Mouse (Mus musculus) liver, postnatal 0 days (tissue): ENCODE measurements around the gene Tecpr2. TPM values are rescaled to one million over a fixed set of nuclear protein-coding genes. Genes with fewer than 3 reads are reported as not detected.

Experiments used
- ATAC-seq: fragments of 200-750 bp; cut with Nextera tagmentation; 2 replicates; pipeline ENCODE4 v1.8.0; 2017; ENCODE audit warnings: mild to moderate bottlenecking, moderate library complexity
- DNase-seq: peaks from one replicate; pipeline ENCODE4 v3.0.0-alpha.2; 2016
- H3K27ac ChIP-seq: fragments of 300-500 bp; sonication (generic); 2 replicates; pipeline ENCODE4 v1.5.1; 2014; ENCODE audit warnings: antibody characterized with exemption, moderate library complexity, mild to moderate bottlenecking, low read depth
- H3K27me3 ChIP-seq: fragments of 300-500 bp; sonication (generic); 2 replicates; pipeline ENCODE4 v1.6.1; 2014; ENCODE audit warnings: low read length, control low read depth, mixed read lengths; ENCODE audit not compliant: insufficient read depth
- H3K36me3 ChIP-seq: fragments of 300-500 bp; sonication (generic); replicated peaks from 2 replicates; pipeline ENCODE4 v1.6.1; 2014; ENCODE audit warnings: mild to moderate bottlenecking, control low read depth, low read length, moderate library complexity, mixed read lengths; ENCODE audit not compliant: insufficient read depth
- H3K4me1 ChIP-seq: fragments of 300-500 bp; sonication (generic); 2 replicates; pipeline ENCODE4 v1.6.1; 2014; ENCODE audit warnings: antibody characterized with exemption, mild to moderate bottlenecking, control low read depth; ENCODE audit not compliant: insufficient read depth
- H3K4me2 ChIP-seq: fragments of 300-500 bp; sonication (generic); 2 replicates; pipeline ENCODE4 v1.6.1; 2014; ENCODE audit warnings: low read depth, mild to moderate bottlenecking, low read length, moderate library complexity, mixed read lengths
- H3K4me3 ChIP-seq: fragments of 300-500 bp; sonication (generic); 2 replicates; pipeline ENCODE4 v1.5.1; 2014; ENCODE audit warnings: low read depth, low read length
- H3K9ac ChIP-seq: fragments of 300-500 bp; sonication (generic); replicated peaks from 2 replicates; pipeline ENCODE4 v1.6.1; 2014; ENCODE audit warnings: mild to moderate bottlenecking, moderate library complexity
- H3K9me3 ChIP-seq: fragments of 300-500 bp; sonication (generic); 2 replicates; pipeline ENCODE4 v1.6.1; 2016; ENCODE audit warnings: mild to moderate bottlenecking, control low read depth, low read length, mixed read lengths
- CTCF ChIP-seq: sonication (generic); IDR thresholded peaks from 2 replicates; pipeline ENCODE4 v1.5.1; 2016; ENCODE audit warnings: antibody characterized with exemption, low read depth
- EP300 ChIP-seq: IDR thresholded peaks from 2 replicates; pipeline ENCODE4 v1.6.1; 2016; ENCODE audit warnings: antibody characterized with exemption, low read depth, mild to moderate bottlenecking
- WGBS: fragments of 180-500 bp; shearing (Covaris S2); extraction: QIAGEN DNeasy Blood & Tissue Kit; methylation state at CpG from one replicate; pipeline ENCODE4 v1.1.7; 2014; ENCODE audit not compliant: insufficient replicate concordance; 5-methylcytosine and 5-hydroxymethylcytosine counted together
- polyA plus RNA-seq: library from polyadenylated mRNA; unstranded; fragments of >200 nt; fragmentation: Nextera tagmentation; extraction: Ambion mirVana; gene quantifications from 2 replicates; pipeline ENCODE4 v1.2.1, GENCODE M21; 2015

Gene Tecpr2
- polyA plus RNA-seq, 1 experiment from 2014 or later: 1.1 TPM

GRCm38 (mm10) chr12:111019086-111019485 is 130.0 kb downstream of the Tecpr2 start:
- 89% methylated on average over 2 of the region's 2 CpGs for WGBS
- no peak overlapping the region for H3K4me3 ChIP-seq
- no peak for ATAC-seq
- H3K4me1 ChIP-seq: no peaks in the 10 kb centered on the region
- no peak overlapping the region for H3K9ac ChIP-seq
- H3K4me2 ChIP-seq: no peak overlapping the region
- H3K27ac ChIP-seq: no peak overlapping the region
- H3K27me3 ChIP-seq: no peaks in the 10 kb centered on the region
- H3K9me3 ChIP-seq: no peaks in the 10 kb centered on the region
- TF ChIP-seq CTCF (no peak), EP300 (no peak)
- DNase-seq: no peak
- H3K36me3 ChIP-seq: no peaks in the 10 kb centered on the region

- 48% methylated on average over 1 of the region's 1 CpGs for WGBS
- no peaks in the 10 kb centered on the region for H3K4me1 ChIP-seq
- H3K4me3 ChIP-seq: no peak overlapping the region
These were observed 132.1 kb downstream of the Tecpr2 start for GRCm38 (mm10) chr12:111021138-111021537.

GRCm38 (mm10) chr12:111021577-111021976 is 132.5 kb downstream of the Tecpr2 start:
- WGBS: 58% methylated on average over 3 of the region's 3 CpGs
- no peaks in the 10 kb centered on the region for H3K27me3 ChIP-seq
- ATAC-seq (no peak), DNase-seq (no peak)
- TF ChIP-seq CTCF (no peak), EP300 (no peak)
- H3K4me1 ChIP-seq: no peaks in the 10 kb centered on the region
- H3K27ac ChIP-seq: no peak overlapping the region
- H3K4me2 ChIP-seq: no peak overlapping the region
- no peak overlapping the region for H3K4me3 ChIP-seq
- H3K9ac ChIP-seq: no peak overlapping the region
- H3K36me3 ChIP-seq: no peaks in the 10 kb centered on the region
- no peaks in the 10 kb centered on the region for H3K9me3 ChIP-seq

More at GRCm38 (mm10) chr12:111021138-111021537, 132.1 kb downstream of the Tecpr2 start:
- H3K36me3 ChIP-seq: no peaks in the 10 kb centered on the region
- no peak for TF ChIP-seq EP300
- TF ChIP-seq CTCF: no peak
- H3K27me3 ChIP-seq: no peaks in the 10 kb centered on the region
- no peak overlapping the region for H3K27ac ChIP-seq
- ATAC-seq (no peak), DNase-seq (no peak)
- H3K4me2 ChIP-seq: no peak overlapping the region
- H3K9me3 ChIP-seq: no peaks in the 10 kb centered on the region
- H3K9ac ChIP-seq: no peak overlapping the region

Other genes with a start within 250 kb of the Tecpr2 start
- gene 1700001K19Rik, start 206.6 kb upstream of the Tecpr2 start, polyA plus RNA-seq: not detected in 2 replicates
- gene Hsp90aa1, start 186.5 kb upstream of the Tecpr2 start, polyA plus RNA-seq: 231 and 250 TPM in 2 replicates
- 6.4 and 7.0 TPM in 2 replicates for gene Wdr20, start 151.3 kb upstream of the Tecpr2 start, polyA plus RNA-seq
- 0.13 and 0.29 TPM in 2 replicates for gene Mok, start 48.3 kb upstream of the Tecpr2 start, polyA plus RNA-seq
- 1.1 and 1.8 TPM in 2 replicates for gene Zfp839, start 39.0 kb upstream of the Tecpr2 start, polyA plus RNA-seq
- gene Cinp, start 119 bp upstream of the Tecpr2 start, polyA plus RNA-seq: 30.6 and 34.2 TPM in 2 replicates
- gene Ankrd9, start 89.8 kb downstream of the Tecpr2 start, polyA plus RNA-seq: 15.9 and 16.5 TPM in 2 replicates
- gene Rcor1, start 150.1 kb downstream of the Tecpr2 start, polyA plus RNA-seq: 3.6 and 4.8 TPM in 2 replicates